Mouse (Mus musculus): ENCODE results near the gene Tsx. TPM values are rescaled to one million over a fixed set of nuclear protein-coding genes. Genes with fewer than 3 reads are reported as not detected.

Tsx gene
- total RNA-seq, 2 experiments from 2014 or later, result not detected

GRCm38 (mm10) chrX:103472346-103472745 is 58.1 kb downstream of the Tsx start:
- DNase-seq, result no peak
- intact Hi-C loops (cut with DNase I), result no loop called here

Other genes starting within 250 kb of the Tsx start
- not detected for gene Nap1l2, start 227.8 kb upstream of the Tsx start, total RNA-seq (2021)
- gene Cdx4, start 93.1 kb upstream of the Tsx start, total RNA-seq (2021), result not detected
- gene Chic1, start 58.0 kb upstream of the Tsx start, total RNA-seq (2021), result under 1 TPM; 0.57 to 0.86 TPM
- gene Gm26992, start 7.5 kb downstream of the Tsx start, total RNA-seq (2021), result not detected
- gene Zcchc13, start 216.1 kb downstream of the Tsx start, total RNA-seq (2021), result not detected